Mouse (Mus musculus) liver, embryonic 14.5 days (tissue): ENCODE results near the gene Elk3.

Experiments
- CTCF ChIP-seq: IDR thresholded peaks from 2 replicates; pipeline ENCODE4 v1.5.1; 2016; ENCODE audit warnings: antibody characterized with exemption, low read depth, control low read depth
- EP300 ChIP-seq: IDR thresholded peaks from 2 replicates; pipeline ENCODE4 v1.6.1; 2016; ENCODE audit warnings: antibody characterized with exemption, low read depth

DNA sequence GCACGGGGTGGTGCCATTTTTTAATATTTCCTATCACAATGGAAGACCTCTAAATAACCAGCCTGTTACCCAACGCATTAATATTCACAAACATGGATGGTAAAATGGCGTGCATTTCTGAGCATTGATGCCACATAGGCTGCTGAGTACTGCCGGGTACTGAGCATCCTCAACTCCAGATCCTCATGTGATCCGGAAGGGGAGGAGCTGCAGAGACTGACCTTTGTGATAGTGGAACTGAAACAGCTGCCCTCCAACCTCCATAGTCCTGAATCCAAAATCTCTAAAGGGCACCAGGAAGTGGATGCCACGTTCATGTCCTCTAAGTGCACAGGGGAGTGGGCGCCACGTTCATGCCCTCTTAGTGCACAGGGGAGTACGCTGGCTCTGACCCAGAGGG lies 31.9 kb downstream of the Elk3 start:
- TF ChIP-seq EP300: no peak
- TF ChIP-seq CTCF: no peak
